Mouse (Mus musculus) kidney, adult 9 months (tissue): ENCODE data around the gene Mettl3.
"Not testable (repeated sequence)": the region's sequence is repeated elsewhere in the genome, so short reads cannot be mapped to it uniquely, and the experiment has no call there.

Source experiments
- DNase-seq: peaks from one replicate; pipeline ENCODE4 v3.0.0; 2022

Gene Mettl3

DNA sequence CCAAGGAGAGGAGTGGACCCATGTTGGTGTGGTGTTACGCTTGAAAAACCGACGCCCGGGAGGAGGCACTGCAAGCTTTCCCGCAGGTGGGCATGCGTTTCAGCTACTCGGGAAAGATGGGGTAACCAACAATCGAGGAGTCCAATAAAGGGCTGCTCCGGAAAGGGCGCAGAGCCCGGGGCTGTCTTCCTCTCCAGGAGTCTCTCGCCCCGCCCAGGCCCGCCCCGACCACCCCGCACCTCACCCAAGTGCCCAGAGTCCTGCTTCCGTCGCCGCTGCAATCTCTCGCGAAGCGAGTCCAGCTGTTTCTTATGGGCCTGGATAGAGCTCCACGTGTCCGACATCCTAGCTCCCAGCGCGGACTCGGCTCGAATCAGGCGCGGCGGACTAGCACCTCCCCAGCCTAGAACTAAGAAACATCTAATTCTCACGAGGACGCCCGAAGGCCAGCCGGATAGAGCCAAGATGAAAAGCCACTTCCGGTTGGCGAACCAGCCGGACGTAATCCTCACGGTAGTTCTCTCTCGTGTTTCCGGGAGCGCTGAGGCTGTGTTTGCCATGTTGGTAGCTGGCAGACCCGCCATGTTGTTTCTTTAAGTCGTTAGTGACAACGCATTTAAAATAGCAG lies at the start of gene Mettl3:
TSS of gene Mettl3 (minus strand) at position 485 of the 628 bp plus-strand sequence.
- DNase-seq: peak; percentile 95

DNA sequence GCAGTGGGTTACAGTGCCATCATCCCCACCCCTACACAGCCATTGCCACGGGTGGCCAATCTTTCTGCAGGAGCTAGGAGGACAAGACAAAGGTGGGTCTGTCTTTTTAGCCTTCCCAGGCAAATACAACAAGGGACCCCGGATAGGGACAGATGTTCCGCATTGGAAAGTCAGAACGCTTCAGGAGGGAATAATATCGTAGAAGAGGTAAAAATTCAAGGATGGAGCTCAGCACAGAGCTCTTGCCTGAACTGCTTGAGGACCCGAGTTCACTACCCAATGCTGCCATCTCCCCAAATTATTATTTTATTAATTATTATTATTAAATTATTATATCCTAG lies 34.6 kb upstream of the Mettl3 start:
- no peak for DNase-seq

GRCm38 (mm10) chr14:52338751-52339511 lies 34.0 kb upstream of the Mettl3 start:
- peak; percentile 79 for DNase-seq

- no peak for DNase-seq
Measured at GRCm38 (mm10) chr14:52332171-52332570, 27.2 kb upstream of the Mettl3 start.

DNA sequence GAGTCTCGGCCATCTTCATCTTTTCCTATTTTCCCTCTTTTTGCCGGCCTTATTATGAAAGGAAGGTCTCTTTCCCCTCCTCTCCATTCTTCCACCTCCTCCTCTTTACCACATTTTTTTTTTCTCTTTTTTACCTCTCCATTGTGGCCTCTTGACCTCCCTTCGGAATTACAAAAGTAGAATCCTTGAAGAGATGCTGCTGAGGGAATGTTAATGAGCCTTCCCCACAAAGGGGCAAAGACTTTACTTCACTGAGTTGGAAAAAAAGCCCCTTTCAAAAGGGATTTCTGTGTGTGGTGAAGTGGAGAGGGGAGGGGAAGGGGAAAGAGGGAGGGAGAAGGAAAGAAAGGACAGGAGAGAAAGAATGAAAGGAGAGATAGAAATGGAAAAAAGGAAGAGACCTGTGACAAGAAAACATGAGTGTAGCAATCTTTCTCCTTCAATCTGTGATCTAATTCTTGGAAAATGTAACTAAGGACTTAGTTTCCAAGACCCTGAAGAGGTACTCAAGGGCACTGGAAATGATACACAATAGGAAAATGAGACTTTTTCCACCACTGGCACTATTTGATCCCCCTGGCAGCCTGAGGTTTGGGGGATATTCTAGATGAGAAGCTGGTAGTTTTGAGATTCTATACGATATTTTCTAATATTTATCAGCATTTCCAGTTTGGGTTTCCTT lies 26.3 kb upstream of the Mettl3 start:
- DNase-seq: no peak

DNA sequence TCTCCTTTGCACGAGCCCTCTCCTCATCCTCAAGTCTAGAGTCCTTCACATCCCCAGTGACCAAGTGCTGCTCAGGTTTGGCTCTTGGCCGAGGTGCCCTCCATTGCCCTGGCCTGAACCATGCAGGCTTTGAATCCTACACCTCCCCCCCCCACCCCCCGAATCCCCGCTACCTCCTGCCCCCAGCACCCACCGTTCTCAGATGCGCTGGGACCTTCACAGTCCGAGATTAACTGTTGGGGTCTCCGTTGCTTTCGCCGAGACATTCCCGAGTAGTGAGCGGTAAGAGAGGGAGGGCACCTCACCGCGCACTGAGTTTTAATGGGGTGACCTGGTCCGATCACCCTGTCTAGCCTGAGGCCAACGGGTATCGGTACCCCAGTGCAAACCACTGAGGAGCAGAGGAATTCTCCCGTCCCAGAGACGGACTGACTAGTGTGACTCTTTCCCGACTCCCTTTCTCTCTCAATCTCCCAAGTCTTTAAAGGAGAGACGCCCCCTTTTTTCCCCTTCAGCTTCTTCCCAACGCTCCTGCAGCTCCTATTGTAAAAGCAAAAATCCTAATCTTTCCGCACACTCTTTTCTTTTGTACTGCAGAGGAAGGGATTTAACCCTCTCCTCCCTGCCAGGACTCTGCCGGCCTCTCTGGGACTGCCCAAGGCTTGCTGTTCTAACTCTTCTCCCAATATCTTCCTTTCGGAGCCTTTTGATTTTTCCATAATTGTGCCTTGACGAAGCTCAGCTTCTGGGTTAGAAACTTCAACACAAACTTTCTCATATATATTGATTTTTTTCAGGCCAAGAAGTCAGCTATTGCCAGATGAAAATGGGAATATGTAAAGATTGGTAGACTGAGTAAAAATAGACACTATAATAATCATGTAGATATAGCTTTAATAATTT lies 23.2 kb upstream of the Mettl3 start, which contains the start of gene Sall2:
TSS of gene Sall2 (minus strand) at position 853 of the 903 bp plus-strand sequence.
- DNase-seq: no peak

GRCm38 (mm10) chr14:52327375-52327901 lies 22.5 kb upstream of the Mettl3 start:
- no peak for DNase-seq

GRCm38 (mm10) chr14:52325890-52326289 lies 21.0 kb upstream of the Mettl3 start:
- DNase-seq: no peak

DNA sequence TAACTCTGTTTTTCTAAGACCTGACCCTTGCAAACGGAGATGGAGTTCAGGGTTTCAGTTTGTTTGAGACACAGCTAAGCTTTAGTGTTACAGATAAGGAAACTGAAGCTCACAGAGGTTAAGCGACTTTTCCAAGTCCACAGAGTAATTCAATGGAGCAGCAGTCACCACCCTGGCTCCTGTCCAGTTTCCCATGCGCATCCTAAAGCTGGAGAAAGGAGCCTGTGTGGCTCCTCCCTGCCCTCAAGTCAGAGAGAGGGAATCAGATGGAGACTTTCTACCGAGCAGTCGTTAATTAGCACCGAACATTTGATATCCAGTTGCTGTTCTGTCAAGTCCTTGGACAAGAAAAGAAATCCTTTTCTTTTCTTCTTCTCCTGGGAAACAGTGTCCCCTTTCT lies 14.4 kb upstream of the Mettl3 start:
- DNase-seq: no peak

DNA sequence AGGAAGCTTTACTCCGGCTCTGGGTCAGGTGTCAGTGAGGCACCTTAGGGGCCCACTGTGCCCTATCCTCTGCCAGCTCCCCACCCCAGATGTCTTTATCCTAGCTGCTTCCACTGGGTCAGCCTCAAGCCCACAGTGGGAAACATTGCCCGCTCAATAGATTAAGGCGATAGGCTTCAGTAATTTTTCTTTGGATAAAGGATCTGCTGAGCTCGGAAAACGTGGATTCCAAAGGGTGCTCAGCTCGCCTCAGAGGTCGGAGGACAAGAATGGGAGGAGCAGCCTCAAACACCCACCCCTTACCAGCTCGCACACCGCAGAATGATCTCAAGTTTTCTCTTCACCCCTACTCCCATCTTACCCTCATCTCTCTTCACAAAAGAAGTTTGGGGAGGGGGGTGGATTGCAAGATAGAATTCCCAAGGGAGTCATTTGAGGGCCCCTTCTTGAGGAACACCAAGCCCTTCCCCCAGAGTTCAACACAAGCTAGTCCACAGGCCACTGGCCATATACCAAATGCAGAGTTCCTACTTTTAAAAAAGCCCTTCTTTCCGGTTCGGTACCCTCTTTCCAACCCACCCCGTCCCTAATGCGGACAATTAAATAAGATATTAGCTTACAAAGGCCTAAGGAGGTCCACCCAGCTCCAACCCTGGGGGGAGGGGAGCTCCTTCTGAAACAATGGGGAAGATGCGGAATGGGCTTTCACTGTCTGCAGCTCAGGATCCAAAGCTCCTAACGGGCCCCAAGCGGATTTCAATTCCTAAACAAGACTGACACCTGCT lies 11.7 kb upstream of the Mettl3 start:
- DNase-seq: peak; percentile 81

- DNase-seq: peak; percentile 67
Measured at GRCm38 (mm10) chr14:52315792-52316440, 11.0 kb upstream of the Mettl3 start.

DNA sequence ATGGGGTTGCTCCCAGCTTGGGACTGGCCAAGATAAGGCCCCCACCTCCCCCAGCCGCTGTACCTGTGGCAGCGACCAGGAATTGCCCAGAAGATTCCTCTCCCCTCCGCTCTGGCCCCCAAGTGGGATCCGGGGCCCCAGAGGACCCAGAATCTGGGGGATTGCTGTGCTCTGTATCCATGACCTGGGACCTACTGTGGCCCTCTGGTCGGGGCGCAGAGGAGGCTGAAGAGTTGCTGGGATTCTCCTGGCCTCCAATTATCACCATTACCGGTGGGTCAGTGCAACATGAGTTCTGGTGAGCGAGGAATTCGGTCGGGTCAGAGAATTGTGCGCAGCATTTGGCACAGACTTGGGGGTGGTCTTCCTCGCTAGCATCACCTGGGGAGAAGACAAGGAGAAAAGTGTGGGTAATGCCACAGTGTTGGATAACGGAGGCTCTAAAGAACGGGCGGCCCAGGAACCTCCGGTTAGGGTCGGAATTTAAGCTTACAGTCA lies 10.4 kb upstream of the Mettl3 start:
- DNase-seq: no peak

DNA sequence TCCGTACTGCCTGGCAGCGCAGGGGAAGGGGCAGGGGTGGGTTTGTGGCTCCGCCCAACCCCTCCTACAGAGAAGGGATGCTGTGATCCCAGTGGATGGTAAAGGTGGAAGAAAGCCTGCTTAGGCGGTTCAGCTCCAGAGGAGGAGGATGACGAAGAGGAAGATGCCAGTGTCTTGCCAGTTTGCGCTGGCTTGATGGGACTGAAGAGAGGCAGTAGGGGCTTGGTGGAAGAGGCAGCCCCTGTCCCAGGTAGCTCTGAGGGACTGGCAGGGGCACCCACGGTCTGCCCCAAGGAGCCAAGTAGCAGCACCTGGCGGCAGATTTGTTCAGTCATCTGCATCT lies 9.9 kb upstream of the Mettl3 start:
- no peak for DNase-seq

GRCm38 (mm10) chr14:52313931-52314807 lies 9.2 kb upstream of the Mettl3 start:
- DNase-seq: no peak

DNA sequence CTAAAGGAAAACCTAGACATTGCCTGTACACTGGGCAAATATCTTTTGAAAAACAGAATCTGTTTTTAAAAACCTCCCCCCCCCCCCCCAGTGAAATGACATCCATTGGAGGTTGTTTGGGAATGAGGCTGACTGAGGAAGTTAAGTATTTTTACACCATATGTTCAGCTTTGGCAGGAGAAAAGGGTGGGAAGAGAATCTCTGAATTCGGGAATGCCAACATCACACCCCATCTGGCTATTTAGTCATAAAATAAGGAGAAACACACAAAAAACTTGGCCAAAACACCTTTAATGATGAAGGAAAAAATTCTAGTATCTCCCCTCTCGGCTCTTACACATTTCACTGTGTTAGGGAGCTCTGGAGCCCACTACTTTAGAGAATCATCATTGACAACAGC lies 6.0 kb upstream of the Mettl3 start:
- DNase-seq: no peak

DNA sequence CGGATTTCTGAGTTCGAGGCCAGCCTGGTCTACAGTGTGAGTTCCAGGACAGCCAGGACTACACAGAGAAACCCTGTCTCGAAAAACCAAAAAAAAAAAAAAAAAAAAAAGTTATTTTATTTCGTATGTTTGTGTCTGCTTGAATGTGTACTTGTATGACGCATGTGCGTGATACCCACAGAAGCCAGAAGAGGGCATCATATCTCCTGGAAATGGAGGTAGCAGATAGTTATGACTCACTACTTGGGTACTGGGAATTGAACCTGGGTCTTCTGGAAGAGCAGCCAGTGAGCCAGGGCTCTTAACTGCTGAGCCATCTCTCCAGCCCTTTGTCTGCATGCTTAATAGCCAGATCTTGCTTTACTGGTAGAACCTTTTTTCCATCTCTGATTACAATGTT lies 5.4 kb upstream of the Mettl3 start:
- DNase-seq: not testable (repeated sequence)

GRCm38 (mm10) chr14:52306100-52306499 lies 1.2 kb upstream of the Mettl3 start:
- no peak for DNase-seq

- not testable (repeated sequence) for DNase-seq
Measured at GRCm38 (mm10) chr14:52303517-52303916, 1.4 kb downstream of the Mettl3 start.

DNA sequence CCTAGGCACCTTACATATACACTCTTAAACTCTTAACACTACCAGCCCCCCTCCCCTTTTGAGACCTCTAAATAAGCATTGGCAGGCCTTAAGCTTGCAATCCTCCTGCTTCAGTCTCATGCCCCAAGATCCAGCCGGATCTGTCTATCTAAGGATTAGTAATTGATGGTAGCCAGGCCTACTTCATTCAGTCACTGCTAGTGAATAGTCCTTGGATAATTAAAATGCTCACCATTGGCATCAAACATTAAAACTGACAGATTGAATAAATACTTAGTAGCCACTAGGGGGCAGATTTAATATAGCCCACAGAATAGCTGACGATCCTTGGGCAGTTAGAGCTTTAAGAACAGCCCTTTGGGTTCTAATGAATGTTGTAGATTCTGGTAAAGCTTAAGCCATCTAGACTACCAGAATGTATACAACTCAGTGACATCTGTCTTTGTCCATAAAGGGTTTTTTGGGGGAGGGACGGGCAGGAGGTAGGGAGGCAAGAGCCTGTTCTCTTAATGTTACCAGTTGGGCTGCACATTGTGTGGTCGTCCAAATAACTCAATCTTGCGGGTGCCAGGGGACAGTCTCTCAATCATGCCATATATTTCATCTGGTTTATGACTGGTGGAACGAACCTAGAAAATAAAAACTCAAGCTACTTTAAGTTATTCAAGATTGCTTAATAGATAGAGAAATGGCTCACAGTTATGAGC lies 9.2 kb downstream of the Mettl3 start:
- no peak for DNase-seq
